Mouse (Mus musculus) heart, postnatal 10 days (tissue): Measurements from ENCODE around the gene Agtpbp1. TPM values are rescaled to one million over a fixed set of nuclear protein-coding genes. Genes with fewer than 3 reads are reported as not detected.

Source experiments
- DNase-seq, 2 experiments: peaks; one replicate each; pipeline ENCODE4 v3.0.0; 2021
- intact Hi-C: fragments of 180-260 bp; cut with DNase I; formaldehyde crosslinking; loops from one replicate; pipeline ENCODE4 v1.15.1; 2025
- total RNA-seq, 2 experiments: library from RNA; stranded (reverse); gene quantifications; 2 replicates each; pipeline ENCODE4 v1.2.3; 2021

Agtpbp1 gene
- total RNA-seq, 2 experiments from 2014 or later = 47.7 to 56.3 TPM

DNA sequence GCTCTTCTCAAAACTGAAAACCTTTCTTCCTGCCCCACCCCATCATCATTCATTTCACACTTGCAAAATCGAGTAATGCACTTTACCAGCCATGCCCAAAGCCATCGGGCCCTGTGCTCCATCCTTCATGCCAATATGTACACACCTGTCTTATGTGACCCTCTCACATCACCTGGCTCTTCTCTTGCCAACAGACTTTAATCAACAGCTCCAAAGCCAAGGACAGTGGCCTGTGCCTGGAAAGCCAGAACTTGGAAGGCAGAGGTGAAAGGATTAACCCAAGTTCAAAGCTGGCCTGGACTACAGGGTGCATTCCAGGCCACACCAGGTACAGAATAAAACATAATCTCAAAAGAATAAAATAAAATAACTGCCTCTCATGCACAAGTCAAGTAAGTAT, 48.4 kb downstream of the Agtpbp1 start:
- no peak for DNase-seq
- intact Hi-C loops = no loop called here

DNA sequence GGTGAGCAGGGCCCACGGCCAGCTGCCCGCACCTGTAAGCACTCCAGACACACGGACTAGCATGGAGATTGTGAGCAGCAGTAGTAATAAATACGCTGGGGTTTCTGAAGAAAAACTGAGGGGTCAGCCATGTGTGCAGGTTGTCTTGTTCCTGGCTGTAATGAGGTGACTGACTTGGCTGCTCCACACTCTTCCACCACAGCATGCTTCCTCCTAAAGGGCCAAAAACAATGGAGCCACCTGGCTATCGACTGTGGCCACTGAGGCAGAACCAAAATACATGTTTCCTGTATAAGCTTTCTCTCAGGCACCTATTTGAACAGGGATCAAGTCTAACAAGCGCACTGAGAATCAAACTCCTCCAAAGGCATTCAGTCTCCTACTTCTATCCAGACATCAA, 49.3 kb downstream of the Agtpbp1 start:
- intact Hi-C loops = no loop called here
- no peak for DNase-seq

DNA sequence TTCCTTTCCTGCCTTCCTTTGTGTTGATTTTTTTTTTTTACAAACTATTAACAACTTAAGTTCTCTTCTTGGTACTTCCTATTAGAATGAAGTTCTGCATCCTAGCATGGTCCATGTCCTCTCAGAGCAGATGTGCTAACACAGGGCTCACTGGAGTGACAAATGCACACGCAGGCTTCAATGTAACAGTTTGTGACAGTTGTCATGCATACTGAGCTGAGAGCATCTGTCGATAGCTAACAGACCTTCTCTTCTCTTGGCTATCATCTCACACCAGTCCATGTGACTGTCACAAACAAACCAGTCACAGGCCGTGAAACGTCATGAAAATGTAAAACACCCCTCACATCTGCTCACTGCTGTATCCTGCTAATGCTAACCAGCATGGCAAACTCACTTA, 50.7 kb downstream of the Agtpbp1 start:
- no peak for DNase-seq
- intact Hi-C loops = no loop called here

DNA sequence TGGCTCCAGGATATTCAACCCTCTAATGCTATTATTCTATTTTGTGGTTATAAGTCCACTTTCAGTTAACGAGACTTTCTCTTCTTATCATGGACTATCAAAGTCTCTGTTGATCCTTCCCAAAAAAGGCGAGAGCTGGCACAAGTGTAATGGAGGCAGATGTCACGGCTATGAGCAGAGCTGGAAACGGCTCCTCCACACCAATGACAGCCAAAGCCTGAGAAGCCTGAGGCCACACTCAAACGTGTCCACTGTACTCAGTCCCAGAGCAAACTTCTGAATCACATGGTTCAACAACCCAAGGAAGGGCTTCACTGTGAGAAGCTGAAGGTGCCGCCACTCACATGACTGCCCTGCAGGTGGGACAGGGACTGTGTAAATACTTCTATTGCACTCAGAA, 51.7 kb downstream of the Agtpbp1 start:
- intact Hi-C loops = no loop called here
- DNase-seq = no peak

DNA sequence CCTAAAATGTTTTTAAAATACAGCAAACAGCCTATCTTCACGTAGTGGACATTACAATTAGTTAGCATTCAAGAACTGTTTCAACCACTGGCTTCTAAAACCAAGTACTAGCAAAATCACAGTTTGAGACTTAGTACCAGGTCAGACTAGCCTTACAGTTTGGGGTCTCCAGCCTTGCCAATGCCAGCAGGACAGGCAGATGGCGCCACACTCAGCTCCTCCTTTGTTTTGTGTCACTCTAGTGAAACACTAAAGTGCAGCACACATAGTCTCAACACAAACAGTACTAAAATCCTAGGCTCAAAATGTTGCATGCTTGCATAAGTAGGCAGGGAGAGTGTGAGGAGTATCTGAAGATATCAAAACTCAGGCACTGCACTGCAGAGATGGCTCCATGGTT, 53.8 kb downstream of the Agtpbp1 start:
- intact Hi-C loops = loop anchor here (2.0 kb wide), 1 partner anchor 198 kb away; no protein-coding TSS in a partner anchor

DNA sequence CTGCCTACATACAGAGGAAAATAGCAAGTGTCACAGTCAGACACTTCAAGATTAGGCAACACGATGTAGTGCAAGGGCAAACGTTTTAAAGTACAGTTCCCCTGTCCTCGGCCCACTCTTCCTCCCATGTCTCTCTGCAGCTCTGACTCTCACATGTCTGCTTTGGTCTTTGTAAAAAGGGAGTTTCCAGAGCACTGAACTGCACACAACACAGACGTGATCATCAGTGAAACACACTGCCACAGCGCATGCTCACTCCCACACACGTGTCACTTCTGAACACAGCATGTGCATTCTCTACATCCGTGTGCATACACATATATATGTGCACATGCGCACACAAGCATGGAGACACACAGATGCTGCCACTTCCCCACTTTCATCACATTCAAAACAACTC, 54.5 kb downstream of the Agtpbp1 start:
- no peak for DNase-seq
- intact Hi-C loops = loop anchor here (2.0 kb wide), 1 partner anchor 198 kb away; no protein-coding TSS in a partner anchor

More for the DNA sequence above, 53.8 kb downstream of the Agtpbp1 start:
- DNase-seq = peak in 1 of 2 experiments; percentile 30

DNA sequence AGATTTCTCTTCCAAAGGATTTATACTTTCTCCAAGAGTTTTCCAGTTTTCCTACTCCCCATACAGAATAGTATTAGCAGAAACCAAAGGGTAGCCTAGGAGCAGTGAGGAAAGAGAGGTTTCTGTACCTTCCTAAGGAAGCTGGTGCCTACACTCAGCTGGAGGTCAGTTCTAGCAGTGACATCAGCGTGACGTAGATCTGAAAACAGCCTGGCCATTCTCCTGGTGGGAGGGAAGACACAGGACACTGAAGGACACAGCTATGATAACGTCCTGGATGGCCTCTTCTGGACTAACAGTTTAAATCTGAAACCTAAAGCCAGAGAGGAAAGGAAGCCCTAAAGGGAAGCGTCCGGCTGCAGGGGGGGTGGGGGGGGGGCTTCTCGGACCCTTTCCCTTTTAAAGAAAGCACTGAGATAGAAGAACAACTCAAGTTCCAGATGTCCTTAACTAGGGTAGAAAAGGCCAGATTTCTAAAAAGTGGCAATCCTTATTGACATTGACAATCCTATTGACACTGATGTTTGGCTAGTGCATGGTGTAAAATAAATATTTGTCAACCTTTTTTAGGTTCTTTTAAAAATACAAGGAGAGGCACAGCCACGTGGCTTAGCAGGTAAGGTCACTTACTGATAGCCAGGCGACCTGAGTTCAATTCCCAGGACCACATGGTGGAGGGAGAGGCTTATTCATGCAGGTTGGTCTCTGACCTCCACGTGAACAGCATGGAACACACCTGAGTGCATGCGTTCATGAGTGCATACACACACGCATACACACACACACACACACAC, 63.6 kb downstream of the Agtpbp1 start:
- intact Hi-C loops = no loop called here
- no peak for DNase-seq

DNA sequence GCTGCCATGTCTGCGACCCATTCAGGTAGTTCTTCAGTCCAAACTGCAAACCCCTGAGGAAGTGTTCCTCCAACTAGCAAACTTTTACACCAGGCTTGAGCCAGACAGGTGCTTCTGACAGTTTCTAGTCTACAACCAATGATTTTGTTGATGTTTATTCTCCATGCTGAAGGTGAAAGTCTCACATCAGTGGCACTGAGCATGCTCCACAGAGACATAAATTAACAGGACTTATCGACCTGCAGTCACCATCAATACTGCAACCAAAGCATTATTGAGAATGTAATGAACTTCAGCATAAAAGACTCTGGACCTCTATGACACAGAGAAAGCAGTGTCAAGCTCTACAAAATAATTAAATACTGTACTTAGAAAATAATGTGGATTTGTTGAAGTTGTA, 64.2 kb downstream of the Agtpbp1 start:
- no peak for DNase-seq
- intact Hi-C loops = no loop called here

DNA sequence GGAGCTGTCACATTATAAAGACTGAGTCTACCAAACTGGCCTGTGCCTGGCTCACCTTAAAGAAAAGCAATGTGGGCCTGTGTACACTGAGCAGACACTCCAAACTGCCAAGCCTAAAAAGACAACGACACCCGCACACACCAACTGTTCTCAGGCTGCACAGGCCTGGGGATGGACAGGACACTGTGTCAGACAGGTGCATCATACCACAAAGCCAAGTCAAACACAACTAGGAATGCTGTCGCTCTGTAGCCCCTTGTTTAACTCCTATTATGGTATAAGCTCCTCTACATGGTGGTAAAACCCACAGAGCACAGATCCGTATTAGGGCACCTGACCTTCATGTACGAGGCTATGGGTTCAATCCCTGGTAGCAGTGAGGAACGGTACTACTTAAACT, 65.5 kb downstream of the Agtpbp1 start:
- DNase-seq = no peak
- intact Hi-C loops = loop anchor here (5.0 kb wide), 1 partner anchor 208 kb away; no protein-coding TSS in a partner anchor

DNA sequence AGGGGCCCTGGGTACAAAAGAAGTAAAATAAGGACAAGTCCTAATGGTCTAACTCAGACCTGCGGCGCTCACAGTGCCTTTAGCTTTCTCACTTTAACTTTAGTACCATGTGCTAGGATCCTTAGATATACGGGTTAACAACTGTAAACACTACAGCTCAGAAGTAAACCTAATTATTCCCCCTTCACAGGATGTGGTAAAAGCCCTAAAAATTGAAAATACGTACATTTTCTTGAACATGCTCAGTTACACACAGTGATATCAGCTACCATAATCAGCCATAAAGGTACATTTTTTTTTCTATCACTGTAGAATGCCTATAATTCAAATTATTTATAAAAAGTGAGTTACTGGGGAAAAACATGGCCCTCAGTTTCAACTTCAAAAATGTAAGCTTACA, 67.0 kb downstream of the Agtpbp1 start:
- DNase-seq = no peak
- intact Hi-C loops = loop anchor here (5.0 kb wide), 1 partner anchor 209 kb away; no protein-coding TSS in a partner anchor

DNA sequence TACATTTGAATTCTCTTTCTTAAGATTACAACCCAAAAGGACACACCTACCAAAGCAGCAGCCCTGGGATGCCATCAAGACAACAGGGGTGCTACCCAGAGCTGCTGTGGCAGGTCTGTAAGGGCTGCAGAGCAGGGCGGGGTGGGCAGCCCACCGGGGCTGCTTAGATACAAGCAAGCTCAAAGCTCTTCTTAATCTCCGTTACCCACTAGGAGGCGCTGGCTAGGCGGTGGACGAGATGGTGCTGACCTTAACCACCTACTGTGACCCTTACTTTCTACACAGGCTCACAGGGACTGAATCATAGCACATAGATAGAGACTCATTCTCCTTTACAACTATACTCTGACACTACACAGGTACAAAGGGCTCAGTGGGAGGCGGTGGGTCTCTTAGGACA, 70.0 kb downstream of the Agtpbp1 start:
- peak; percentile 64 to 73 for DNase-seq
- intact Hi-C loops = loop anchor here (5.0 kb wide), 1 partner anchor 212 kb away; no protein-coding TSS in a partner anchor

DNA sequence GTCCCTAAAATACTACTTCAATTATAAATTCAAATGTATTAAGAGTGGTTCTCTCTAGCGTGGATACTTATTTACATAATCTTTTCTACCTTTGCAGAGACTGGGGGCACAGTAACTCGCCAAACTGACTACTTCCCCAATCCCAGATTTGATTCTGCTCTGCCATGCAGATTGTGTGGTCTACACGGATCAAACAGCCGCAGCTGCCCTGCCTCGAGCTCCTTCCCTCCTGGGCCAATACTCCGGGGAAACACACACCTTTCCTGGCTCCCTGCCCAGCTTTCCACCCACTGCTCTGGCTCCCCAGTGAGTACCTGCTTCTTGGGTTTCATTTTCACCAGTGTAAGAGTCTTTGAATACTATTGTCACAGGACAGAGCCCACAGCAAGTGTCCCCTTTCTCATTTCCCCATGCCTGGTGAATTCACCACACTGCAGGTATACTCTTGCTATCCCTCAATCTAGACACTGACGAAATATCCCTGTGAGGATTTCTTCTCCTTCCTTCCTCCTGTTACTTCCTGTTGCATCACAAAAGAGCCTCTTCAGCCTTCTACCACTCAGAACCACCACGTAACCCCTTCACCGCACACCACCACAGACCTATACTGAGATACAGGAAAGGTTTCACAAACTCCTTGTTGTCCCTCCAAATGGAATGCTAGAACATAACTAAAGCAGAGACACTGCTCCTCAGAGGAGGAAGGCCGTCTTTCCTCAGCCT, 75.2 kb downstream of the Agtpbp1 start:
- intact Hi-C loops = loop anchor here (5.0 kb wide), 1 partner anchor 77 kb away; the partner anchor contains the start of genes Agtpbp1 and Naa35
- DNase-seq = no peak

DNA sequence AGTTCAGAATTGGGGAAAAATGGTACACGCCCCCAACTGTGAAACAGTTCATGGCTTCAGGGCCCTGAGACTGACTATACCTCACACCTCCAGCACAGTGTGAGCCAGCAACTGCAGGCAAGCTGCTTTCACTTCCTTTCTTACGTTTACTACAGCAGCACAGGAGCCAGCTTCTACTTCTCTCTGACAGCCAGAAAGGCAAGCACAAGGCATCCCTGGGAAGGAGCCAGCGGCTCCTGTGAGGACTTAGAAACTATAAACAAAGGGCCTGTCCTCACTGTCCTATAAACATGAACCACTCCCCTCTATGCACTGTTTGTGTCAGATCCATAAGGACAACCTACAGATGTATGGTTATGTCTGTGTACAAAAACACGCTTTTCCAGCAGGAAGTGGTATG, 76.4 kb downstream of the Agtpbp1 start:
- intact Hi-C loops = loop anchor here (5.0 kb wide), 1 partner anchor 79 kb away; the partner anchor contains the start of genes Agtpbp1 and Naa35
- DNase-seq = peak in 1 of 2 experiments; percentile 31

DNA sequence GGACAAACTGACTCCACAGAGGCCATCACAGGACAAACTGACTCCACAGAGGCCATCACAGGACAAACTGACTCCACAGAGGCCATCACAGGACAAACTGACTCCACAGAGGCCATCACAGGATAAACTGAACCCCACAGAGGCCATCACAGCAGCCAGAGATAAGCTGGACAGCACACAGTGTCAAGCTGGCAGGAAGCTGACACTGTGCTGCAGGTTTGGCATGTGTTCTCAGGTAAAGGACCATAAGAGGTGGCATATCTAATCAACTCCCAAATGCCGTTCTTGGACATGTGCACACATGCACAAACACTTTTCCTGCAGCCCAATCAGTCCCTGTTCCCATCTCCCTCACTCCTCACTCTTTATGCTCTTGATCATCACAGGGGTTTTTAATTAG, 78.6 kb downstream of the Agtpbp1 start:
- DNase-seq = peak in 1 of 2 experiments; percentile 50
- intact Hi-C loops = loop anchor here (5.0 kb wide), 1 partner anchor 81 kb away; the partner anchor contains the start of genes Agtpbp1 and Naa35

DNA sequence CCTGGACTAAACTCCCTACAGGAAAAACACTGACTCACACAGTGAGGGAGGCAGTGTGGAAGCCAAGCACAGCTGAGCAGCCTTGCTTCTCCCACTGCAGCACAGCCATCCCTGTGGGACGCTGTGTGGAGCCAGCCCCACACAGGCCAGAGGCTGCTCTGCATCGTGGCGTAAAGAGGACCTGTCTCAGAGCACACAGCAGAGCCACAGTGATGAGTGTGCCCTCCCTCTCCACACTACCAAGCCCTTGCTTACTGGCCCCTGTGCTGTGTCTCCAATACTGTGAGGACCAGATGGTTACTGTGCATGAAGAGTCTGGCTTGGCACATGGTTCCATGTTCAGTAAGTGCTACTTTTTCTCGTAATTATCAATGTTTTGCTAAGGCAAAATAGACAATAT, 79.2 kb downstream of the Agtpbp1 start:
- DNase-seq = no peak
- intact Hi-C loops = loop anchor here (5.0 kb wide), 1 partner anchor 81 kb away; the partner anchor contains the start of genes Agtpbp1 and Naa35

DNA sequence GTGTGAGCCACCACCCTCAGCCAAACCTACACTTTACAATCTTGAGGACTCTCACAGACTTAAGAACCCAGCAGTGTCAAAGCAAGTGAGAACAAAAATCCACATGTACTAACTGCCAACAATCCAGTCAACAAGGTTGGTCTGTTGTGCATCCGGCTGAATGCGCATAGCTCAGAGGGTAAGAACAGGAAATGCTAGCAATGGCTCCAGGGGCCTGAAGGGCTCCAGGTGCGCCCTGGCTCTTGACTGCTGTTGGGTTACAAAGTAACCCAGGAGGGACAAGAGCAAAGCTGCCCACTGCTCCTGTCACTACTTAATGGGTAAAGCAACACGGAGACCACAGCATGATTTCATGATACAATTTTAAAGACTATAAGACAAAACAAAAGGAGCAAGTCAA, 81.4 kb downstream of the Agtpbp1 start:
- intact Hi-C loops = no loop called here
- no peak for DNase-seq

DNA sequence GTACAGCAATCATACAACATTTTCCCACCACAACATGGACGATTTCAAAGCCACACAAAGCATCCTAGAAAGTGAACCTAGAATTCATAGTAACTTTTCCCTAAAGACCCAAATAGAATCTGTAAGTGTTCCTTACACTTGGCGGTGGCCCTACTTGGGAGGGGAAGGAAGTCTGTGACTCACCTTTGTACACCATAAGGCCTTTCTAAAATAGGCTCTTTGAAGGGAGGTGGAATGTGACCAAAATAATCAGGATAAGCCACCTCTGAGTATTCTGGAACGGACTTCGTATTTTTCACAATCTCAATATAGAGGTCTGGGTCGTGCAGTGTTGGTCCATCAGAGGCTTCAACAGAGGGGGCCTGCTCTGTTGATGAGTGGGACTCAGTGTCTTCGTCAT, 85.2 kb downstream of the Agtpbp1 start:
- DNase-seq = no peak
- intact Hi-C loops = no loop called here

DNA sequence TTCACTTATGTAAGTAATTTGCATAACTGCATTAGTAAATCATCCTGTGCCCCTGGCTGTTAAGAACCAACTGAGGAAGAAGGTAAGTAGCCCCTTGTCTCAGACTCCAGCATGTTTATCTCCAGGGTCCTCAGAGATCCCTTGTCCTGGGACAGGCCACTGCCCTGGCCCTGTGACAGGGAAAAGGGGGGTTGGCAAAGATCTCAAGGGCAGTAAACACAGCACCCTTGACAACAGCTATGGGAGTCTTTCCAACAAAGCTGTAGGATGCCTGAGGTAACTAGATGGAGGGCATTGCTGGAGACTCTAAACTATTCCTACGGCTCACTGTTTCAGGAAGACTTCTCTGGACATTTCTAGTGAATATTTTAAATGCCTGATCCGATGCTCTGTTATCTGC, 85.7 kb downstream of the Agtpbp1 start:
- DNase-seq = peak; percentile 80 to 82
- intact Hi-C loops = no loop called here

DNA sequence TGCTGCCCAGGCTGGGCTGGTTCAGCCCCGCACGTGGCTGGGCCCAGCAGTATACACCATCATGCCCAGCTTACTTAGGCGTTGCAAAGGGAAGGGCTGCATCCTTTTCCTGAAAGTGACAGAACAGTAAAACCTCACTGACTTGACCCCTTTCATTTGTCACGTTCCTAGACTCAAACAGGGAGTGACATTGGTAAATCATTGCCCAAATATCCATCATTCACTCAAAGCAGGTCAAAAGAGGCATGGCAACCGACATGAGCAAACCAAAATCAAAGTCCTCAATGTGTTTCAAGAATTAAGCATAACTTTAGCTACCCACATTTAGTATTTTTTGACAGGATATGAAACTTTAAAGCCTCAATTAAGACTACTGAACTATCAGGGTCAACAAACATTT, 86.8 kb downstream of the Agtpbp1 start:
- DNase-seq = no peak
- intact Hi-C loops = no loop called here

DNA sequence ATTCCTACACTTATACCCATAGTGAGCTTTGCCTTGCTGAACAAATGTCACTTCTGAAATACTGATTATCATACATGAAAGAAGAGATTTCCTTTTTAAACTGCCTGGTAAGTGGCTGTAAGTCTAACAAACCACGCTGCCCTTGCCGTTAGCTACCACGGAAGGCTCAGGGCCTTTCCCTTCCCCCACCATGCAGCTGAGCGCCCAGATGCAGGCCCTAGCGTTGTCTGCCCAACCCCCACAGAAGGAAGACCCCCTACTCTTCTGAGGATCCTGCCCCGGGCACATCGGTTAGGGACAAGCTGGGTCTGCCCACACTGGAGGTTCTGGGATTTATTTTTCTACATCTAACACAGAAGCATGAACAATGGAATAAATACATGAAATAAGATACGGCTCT, 89.2 kb downstream of the Agtpbp1 start:
- intact Hi-C loops = no loop called here
- no peak for DNase-seq

DNA sequence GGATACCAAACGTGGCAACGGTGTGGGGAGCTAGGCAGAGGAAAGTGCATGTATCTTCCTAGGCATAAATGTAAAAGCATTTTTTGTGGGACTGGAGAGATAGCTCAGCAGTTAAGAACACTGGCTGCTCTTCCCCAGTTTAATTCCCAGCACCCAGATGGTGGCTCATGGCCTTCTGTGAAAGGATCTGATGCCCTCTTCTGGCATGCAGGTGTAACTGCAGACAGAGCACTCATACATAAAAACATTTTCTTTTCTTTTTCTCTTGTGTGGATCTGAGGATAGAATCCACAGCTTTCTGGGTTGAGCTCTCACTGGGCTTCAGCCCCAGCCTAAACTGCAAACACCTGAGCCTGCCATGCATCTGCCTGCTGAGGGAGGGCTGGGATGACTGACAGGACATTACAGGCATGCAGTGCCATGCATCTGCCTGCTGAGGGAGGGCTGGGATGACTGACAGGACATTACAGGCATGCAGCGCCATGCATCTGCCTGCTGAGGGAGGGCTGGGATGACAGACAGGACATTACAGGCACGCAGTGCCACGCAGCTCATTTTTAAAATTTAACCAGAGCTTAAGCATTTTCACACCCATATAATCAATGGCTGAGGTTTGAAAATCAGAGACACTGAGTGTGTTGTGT, 90.3 kb downstream of the Agtpbp1 start:
- no peak for DNase-seq
- intact Hi-C loops = no loop called here
